Mouse (Mus musculus): ENCODE measurements at regions not wholly inside any gene's neighbourhood (a gene's known extent, or its start where the extent isn't known, plus 50 kb on each side); places are given as distances from the start of the nearest gene placed in this dataset.

DNA sequence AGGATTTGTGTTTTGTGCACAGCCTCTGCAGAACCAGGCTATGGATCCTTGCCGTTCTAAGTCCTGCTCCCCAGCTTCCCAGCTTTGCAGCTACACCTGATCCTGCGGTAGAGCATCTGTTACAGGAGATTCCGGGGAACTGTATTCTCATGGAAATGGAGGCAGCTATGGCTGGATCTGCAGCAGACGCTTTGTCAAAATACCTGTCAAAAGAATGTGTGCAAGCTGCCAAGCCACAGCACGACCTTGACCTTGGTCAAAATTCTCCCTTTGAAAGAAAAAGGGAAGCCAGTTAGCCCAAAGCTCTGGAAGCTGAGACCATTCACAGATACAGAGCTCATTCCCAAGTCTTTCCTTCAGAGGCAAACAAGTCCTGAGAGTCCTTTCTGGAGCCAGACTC lies 255.3 kb downstream of the Med13l start:
- DNase-seq (ENCODE audit: low spot score): no peak

DNA sequence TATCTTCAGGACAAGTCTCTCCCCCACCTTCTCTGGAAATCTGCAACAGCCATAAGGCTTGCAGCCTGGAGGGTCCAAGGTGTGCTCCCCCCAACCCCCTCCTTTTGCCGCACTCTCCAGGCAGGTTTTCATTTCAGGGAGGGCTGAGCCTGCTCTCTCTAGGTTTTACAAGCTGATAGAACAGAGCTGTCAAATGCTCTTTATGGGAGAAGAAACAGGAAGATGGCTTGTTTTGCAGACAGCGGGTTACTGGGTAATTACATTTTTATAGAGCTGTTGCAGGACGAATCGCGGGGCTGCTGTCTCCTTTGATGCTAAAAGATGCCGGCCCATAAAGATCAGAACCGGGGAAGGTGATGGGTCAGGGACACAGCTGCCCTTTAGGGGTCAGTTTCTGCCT lies 257.8 kb downstream of the Med13l start:
- no peak for DNase-seq (ENCODE audit: low spot score)

DNA sequence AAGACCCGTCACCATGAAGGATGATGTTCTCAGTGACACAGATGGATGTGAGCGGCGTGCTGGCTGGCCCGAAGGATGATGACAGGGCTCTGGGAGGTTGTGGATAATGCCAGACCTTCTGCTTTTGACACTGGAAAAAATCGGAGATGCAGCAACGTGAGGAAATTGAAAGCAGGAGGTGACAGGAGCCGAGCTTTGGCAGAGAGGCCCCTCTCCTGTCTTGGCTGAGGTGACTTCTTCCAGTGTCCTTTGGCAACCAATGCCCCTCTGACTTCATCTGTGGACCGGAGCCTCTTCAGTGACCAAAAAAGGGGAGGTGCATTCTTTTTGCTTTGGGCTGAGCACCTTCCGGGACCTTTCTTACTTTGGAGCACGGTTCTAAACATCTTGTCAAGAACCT lies 264.3 kb downstream of the Med13l start:
- no peak for DNase-seq (ENCODE audit: low spot score)

DNA sequence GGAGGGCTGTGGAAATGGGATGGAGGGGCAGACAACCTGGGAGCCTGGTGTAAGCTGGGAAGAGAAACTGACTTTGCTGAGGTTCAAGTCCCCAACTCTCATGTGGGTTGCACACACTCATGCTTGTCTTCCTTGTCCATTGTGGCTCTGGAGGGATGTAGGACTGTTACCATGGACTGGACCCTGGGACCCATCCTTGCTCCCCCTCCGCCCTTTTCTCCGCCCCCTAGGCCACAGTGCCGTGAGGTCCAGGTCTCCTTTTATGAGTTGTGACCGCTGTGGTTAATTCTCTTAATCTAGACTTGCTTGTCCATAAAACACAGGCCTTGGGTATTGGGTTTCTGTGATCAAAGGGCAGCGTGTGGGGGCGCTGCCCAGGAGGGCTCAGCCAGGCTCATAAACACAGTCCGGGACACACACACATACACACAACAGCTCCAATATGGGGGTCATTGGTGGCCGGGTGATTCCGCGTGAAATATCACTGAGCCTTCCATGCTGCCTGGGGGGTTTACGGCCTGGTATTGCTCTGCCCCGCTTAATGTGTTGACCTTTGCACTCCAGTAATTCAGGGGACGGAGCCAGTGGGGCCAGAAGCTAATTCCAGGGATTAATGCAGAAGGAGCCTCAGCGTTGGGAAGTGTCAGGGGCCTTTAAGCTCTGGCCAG lies 268.7 kb downstream of the Med13l start:
- DNase-seq (ENCODE audit: low spot score): no peak

DNA sequence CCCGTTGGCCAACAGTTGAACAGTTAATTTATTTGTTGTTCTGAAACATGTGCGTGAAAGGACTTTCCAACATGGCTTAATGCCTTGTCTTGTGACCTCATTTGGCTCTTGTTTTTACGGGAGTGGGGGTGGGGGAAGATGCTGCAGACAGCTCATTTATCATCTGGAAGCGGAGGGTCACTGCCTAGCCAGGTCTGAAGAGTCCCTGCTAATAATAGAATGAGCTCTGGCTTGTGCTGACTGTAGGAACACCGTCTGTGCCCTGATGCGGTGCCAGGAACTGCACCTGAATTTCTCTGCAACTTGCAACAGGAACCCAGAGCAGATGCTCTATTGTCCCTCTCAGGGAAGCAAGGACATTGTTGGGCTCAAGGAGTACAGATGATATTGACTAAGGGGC lies 272.2 kb downstream of the Med13l start:
- no peak for DNase-seq (ENCODE audit: low spot score)

DNA sequence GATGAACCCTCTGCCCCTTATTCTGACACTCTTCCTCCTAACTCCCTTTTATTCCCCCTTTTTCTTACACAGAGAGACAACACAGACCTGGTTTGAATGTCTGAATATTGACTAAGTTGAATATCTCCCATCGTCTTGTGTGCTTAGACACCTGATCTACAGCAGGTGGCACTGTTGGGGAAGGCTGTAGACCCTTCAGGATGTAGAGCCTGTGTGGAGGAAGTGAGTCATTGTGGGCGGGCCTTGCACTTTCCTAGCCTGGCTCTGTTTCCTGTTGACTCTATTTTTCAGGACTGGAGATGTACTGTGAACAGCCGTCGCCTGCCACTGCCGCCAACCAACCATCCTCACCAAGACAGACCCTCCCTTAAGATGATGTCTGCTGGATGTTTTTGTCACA lies 273.6 kb downstream of the Med13l start:
- no peak for DNase-seq (ENCODE audit: low spot score)

DNA sequence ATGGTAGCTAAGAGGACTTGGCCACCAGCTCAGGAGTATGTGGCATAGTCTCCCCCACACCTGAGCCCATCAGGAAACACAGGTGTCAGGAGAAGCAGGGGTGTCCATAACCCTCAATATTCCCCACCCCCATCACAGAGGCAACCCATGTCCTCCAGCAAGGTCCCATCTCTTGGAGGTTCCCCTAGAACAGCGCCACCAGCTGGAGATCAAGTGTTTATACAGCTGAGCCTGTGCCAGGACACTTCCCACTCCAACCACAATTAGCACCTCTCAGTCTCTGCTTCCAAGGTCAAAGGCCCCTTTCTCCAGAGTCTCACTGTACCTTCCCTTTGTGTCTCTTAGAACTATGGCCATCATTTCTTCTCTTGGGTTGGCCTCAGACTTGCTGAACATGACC lies 276.5 kb downstream of the Med13l start:
- DNase-seq (ENCODE audit: low spot score): no peak

DNA sequence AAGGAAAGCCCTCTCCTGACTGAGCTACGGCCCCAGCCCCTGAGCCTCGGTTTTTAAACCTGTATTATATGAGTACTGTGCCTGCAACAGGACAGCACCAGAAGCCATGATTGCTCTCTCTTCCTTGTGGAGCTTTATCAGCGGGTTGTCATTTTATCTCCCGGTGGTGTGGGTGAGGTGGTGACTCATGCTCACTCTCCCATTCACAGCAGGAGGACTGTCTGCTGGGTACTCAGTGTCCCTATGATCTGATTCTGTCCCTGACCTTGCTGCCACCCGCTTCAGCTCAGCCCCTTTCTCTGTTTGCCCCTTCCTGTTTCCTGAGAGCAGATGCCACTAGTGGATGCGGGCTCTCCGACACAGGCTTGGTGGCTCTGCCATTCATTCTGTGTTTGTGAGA lies 277.9 kb downstream of the Med13l start:
- no peak for DNase-seq (ENCODE audit: low spot score)

DNA sequence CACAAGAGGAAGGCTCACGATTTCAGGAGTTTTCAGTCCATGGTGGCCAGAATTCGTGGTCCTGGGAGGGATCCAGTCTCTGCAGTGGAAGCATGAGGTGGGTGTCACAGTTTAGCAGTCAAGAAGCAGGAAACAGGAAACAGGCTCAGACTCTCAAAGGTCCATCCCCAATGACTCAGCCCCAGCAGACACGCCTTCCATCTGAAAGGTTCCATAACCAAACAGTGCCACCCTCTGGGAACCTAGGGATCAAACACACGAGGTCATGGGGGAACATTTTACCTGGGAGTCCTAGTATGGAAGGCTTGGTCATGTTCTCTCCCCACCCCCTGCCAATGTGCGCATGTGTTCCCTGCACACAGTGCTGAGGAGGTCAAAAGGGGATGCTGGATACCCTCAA lies 279.4 kb downstream of the Med13l start:
- no peak for DNase-seq (ENCODE audit: low spot score)

DNA sequence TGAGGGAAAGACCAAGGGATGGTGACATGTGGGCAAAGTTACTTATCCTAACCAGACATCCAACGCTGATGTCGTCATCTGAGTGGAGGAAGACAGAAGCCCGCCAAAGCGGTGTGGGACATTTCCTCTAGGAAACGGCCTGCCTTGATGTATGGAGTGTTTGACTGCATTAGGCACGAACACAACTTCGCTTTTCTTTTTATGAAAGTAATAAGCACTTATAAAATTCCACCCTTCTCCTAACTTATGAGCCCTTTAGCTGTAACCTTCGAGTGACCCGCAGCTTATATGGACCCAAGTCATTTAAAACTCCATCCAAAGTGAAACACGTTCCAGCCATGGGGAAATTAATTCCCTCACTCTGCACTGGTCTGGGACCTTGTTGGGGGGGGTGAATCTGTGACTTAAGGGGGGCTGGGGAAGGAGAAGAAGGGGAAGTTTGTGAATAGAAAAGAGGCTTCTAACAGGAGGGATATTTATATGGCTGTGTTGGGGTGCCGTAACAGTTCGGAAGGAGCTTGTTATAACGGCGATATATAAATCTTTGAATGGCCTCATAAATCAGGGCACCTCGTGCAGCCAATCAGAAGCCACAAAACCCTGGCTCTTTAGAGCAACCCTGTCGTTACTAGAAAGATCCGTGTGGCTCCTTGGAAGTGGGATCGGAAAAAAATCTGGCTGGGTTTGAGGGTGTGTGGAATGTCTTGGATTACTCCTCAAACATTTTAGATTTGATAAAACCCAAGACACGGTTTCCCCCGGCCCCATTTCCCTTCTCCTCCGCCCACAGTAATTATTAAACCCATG lies 280.9 kb downstream of the Med13l start:
- no peak for DNase-seq (ENCODE audit: low spot score)

DNA sequence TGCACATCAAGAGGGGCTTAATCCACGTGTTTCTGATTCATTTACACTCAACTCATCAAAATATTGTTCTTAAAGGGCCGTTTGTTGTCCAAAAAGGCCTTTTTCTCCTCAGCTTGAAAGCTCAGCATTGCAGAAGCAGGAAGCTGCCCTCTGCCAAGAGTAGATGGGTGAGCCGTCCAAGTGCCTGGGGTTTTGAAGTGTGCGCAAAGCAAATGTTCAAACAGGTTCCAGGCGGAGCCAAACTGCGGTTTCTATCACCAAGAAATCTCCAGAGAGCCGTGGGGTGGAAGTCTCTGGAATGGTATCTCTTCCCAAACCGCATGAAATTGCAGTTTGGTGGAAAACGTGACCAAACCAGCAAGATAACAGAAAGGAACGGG lies 281.5 kb downstream of the Med13l start:
- peak; percentile 4 for DNase-seq (ENCODE audit: low spot score)

DNA sequence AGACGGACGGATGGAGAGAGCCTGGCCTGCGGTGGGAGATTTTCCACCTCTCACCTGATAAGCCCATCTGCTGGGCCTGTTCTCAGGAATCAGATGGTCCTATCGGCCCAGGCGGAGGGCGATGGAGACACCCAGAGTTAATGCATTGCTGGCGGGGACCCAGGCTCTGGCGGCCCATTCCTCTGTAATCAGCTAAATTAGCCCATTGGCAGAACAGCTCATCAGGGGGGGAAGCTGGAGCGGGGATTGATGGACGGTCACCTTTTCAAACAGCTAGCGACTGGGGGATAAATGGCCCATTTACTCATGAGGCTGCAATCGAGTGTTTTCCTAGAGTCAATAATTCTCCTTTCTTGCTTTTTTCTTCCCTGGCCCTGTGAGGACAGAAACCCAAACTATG lies 296.5 kb downstream of the Med13l start:
- no peak for DNase-seq (ENCODE audit: low spot score)

DNA sequence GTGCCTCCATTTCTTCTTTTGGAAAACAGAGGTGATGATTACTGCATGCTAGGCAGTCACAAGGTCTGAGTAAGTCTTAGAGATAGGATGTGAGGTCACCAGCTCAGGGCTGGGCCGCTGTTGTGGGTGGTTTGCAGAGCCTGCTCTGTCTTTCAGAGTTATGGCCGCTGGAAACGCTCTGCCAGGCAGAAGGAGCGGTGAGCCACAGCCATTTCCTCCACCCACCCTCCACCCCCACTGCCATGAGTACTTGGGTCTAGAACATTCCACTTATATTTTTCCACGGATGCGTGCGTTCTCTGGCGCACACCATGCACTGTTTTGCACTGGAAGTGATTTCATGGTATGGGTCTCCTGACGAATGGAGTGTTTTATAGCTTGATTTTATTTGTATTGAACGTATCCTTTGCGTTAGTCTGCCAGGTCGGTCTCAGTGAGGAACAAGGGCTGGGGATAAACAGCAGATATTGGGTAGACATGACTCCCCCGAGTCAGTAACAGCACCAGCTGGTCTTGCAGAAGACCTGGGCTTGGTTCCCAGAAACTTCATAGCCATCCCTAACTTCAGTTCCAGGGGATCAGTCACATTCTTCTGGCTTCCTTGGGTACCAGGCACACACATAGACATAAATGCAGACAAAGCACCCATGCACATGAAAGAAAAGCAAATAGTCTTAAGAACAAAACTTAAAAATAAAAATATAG lies 300.8 kb downstream of the Med13l start:
- DNase-seq (ENCODE audit: low spot score): no peak

DNA sequence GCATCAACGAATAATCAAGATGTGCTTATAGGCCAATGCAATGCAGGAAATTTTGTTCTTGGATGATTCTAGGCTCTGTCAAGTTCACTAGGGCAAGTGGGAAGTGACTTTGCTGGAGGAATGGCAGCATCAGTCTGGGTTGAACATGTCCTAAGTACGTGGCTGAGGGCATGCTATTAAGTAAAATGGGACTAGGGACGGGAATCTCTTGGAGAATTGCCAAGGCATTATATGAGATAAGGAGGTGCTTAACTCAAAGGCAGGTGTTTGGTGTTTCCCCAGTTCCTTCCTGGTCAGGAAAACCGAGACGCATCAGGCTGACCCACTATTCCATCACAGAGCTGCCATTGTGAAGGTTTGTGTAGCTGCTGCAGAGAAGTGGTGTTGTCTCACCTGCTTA lies 307.0 kb downstream of the Med13l start:
- no peak for DNase-seq (ENCODE audit: low spot score)

DNA sequence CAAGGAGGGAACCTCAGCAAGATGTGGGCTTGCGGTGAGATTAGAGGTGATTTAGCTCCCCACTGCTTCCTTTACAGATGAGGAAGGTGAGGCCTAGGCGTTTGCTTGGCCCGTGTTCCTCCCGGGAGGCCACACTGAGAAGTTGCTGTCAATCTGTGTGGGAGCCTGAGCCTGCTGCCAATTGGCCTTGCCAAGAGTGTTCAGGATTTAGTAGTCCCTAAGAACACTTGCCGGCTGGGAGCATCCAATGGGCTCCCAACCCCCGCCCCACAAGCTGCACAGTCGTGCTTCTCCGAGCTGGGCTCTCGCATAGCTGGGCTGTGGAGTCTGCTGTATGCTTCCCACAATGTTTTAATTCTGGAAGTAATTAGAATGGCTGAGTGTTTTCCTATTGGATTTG lies 308.9 kb downstream of the Med13l start:
- no peak for DNase-seq (ENCODE audit: low spot score)

DNA sequence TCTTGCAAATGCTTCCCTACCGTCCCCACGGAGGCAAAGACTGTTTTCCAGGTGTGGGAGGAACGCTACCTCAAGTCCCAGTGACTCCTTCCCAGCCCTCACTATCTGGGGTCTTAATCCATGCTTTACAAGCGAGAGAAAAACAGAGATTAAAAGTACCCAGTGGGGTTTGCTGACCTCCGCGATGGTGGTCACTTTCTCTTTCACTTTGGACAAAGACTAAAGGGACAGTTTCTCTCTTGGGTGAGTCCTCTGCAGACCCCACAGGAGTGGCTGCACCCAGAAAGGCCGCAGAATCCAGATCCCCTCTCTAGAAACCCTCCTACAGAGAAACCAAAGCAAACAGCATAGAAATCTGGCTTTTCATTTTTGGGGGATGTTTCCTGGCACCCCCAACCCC lies 313.4 kb downstream of the Med13l start:
- no peak for DNase-seq (ENCODE audit: low spot score)

DNA sequence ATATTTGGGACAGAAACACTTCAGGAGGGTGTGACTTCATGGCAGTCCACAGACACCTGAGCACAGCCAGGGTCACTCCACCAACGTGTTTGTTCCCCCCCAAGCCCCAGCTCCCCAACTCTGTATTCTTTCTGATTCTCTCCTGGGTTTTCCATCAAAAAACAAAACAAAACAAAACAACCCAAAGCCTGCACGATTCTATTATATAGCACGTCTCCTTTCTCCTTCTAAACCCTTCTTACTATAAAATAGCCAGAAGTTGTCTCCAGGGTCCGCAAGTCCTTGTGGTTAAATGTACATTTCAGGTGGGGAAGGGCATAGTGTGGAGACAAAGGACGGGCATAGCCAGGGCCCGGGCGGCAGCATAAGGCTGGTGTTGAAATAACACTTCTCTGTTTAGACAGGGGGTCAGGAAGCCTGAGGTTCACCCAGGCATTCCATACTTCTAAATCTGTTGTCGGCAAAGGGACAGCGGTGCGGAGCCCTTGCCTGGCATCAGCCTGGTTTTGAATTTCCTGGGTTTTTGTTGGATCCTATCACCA lies 314.7 kb downstream of the Med13l start:
- DNase-seq (ENCODE audit: low spot score): no peak

DNA sequence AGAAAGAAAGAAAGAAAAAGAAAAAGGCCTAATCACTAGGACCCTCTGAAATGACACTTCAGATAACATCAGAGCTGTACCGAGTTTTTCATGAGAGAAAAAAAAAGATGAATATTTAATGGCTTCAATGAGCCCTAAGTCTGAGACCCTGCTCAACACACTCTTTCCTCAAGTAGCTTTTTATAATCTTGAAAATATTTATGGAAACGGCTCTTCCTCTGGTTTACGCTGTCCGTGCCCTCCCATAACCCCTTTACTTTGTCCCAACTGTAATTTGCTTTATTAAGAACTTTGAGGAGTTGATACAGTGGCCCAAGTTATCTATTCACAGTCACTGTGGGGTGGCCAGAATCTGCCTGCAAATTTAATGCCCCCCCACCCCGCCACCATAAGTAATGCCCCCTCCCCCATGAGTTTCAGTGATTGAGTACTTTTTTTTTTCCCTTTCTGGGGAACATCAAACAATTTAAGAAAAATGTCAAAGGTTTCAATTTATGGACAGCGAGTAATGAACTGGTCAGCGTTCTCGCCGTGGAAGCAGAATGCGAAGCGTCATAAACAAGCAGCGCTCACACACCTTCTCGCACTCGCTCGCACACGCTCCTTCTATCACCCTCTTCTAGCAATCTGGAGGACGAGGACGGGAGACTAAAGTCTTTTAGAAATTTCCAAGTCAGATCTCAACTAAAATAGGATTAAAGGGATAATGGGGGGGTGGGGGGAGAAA lies 316.3 kb downstream of the Med13l start:
- no peak for DNase-seq (ENCODE audit: low spot score)

DNA sequence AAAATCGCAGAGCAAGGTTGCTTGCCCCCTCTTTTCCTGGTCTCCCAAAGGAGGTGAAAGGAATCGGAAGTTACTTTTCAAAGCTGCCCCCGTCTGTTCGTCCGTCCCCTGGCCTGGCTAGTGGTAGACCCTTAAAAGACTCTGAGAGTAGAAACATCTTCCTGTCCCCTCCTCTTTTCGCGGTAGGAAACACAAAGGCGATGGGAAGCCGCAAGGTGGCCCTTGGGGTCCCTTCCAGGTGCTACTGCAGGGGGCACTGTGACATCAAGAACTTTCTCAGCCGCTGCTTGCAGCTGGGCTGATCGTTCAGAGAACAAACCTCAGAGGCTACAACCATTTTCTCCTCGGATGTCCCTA lies 316.8 kb downstream of the Med13l start:
- peak; percentile 31 for DNase-seq (ENCODE audit: low spot score)

DNA sequence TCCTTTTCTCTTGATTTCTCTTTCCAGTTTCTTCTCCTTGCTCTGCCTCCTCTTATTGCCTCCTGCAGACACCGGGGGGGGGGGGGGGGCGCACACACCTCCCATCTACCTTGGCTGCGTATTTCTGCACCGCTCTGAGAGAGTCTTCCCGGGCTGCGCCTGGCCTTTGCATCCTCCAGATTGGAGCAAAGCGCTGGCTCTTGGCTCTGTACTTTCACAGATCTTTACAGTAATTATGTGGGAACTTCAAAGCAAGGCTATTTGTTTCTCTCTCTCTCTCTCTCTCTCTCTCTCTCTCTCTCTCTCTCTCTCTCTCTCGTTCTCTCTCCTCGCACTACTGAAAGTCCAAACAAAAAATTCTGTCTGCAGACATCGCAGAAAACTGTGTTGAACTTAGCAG lies 317.4 kb downstream of the Med13l start:
- DNase-seq (ENCODE audit: low spot score): no peak

DNA sequence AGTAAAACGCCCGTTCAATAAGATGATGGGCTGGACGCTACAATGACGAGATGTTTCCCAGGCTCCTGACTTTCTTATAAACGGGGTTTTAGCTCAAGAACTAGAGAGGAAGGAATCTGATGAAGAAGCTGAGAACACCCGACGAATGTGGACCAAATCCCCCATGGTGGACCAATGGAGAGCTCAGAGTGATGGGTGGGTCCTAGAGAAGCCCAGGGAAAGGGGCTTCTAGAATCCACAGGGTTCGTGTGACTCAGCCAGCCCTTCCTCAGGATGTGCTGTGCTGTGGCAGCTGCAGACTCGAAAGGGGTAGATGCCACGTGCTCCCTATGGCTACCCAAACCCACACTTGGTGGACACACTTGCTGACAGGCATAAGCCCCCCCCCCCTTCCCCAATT lies 318.2 kb downstream of the Med13l start:
- no peak for DNase-seq (ENCODE audit: low spot score)

DNA sequence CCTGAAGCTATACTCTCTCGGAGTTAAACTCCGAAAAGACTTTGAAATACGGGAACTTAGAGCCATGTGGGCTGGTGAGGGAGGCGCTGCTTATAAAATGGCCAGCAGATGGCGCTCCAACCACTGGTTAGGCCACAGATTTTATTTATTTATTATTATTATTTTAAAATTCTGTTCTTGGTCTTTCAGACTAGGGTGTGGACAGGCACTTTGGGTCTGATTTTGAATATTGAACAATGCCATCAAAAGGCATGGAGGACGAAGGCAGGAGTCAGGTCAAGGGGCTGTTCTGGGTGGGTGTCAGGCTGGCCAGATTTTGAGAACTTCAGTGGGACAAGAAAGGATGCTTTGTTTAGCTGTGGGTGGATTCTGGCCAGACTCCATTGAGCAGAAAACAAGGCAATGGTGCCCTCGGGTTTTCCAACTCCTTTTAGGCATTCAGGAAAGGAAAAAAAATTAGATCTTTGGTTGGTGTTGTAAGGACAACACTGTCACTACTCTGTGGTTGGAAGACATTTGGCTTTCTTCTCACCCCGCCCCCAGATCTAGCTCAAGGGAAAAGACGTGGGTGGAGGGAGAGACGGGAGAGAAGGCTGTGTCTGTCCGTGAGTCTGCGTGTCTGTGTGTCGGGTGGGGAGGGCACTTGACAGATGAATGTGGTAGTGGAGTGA lies 319.5 kb downstream of the Med13l start:
- DNase-seq (ENCODE audit: low spot score): peak; percentile 74

Data from lung, postnatal 25 days (tissue).